Mouse (Mus musculus) neural tube, embryonic 14.5 days (tissue): ENCODE results near the gene Pdia5. TPM values are rescaled to one million over a fixed set of nuclear protein-coding genes. Genes with fewer than 3 reads are reported as not detected.

Experiments used
- ATAC-seq: fragments of 200-750 bp; cut with Nextera tagmentation; 2 replicates; pipeline ENCODE4 v1.8.0; 2017; ENCODE audit warnings: low read depth, mild to moderate bottlenecking, moderate TSS enrichment, moderate library complexity
- H3K27ac ChIP-seq: fragments of 300-500 bp; sonication (generic); 2 replicates; pipeline ENCODE4 v1.5.1; 2014; ENCODE audit warnings: low read depth, mild to moderate bottlenecking, control low read depth, low read length, moderate library complexity, mixed read lengths
- H3K27me3 ChIP-seq: fragments of 300-500 bp; sonication (generic); 2 replicates; pipeline ENCODE4 v1.6.1; 2014; ENCODE audit warnings: low read length; ENCODE audit not compliant: control insufficient read depth, insufficient read depth
- H3K36me3 ChIP-seq: fragments of 300-500 bp; sonication (generic); 2 replicates; pipeline ENCODE4 v1.6.1; 2014; ENCODE audit warnings: low read length, mixed read lengths; ENCODE audit not compliant: control insufficient read depth, insufficient read depth
- H3K4me1 ChIP-seq: fragments of 300-500 bp; sonication (generic); 2 replicates; pipeline ENCODE4 v1.6.1; 2014; ENCODE audit warnings: low read length; ENCODE audit not compliant: control insufficient read depth, insufficient read depth
- H3K4me2 ChIP-seq: fragments of 300-500 bp; sonication (generic); 2 replicates; pipeline ENCODE4 v1.6.1; 2014; ENCODE audit warnings: mild to moderate bottlenecking, low read depth, low read length, control low read depth
- H3K4me3 ChIP-seq: fragments of 300-500 bp; sonication (generic); 2 replicates; pipeline ENCODE4 v1.5.1; 2014; ENCODE audit warnings: low read depth, low read length, control low read depth, mixed read lengths
- H3K9ac ChIP-seq: fragments of 300-500 bp; sonication (generic); replicated peaks from 2 replicates; pipeline ENCODE4 v1.6.1; 2014; ENCODE audit warnings: low read depth, mild to moderate bottlenecking, control low read depth, low read length, mixed read lengths
- H3K9me3 ChIP-seq: fragments of 300-500 bp; sonication (generic); 2 replicates; pipeline ENCODE4 v1.6.1; 2016; ENCODE audit warnings: low read length; ENCODE audit not compliant: control insufficient read depth
- WGBS: fragments of 180-500 bp; shearing (Covaris S2); extraction: QIAGEN DNeasy Blood & Tissue Kit; methylation state at CpG from one replicate; pipeline ENCODE4 v1.1.7; 2014; 5-methylcytosine and 5-hydroxymethylcytosine counted together
- polyA plus RNA-seq: library from polyadenylated mRNA; unstranded; fragments of >200 nt; fragmentation: Nextera tagmentation; extraction: Ambion mirVana; gene quantifications from 2 replicates; pipeline ENCODE4 v1.2.1, GENCODE M21; 2014

The Pdia5 gene
- polyA plus RNA-seq, 1 experiment from 2014 or later, result 3.2 TPM

DNA sequence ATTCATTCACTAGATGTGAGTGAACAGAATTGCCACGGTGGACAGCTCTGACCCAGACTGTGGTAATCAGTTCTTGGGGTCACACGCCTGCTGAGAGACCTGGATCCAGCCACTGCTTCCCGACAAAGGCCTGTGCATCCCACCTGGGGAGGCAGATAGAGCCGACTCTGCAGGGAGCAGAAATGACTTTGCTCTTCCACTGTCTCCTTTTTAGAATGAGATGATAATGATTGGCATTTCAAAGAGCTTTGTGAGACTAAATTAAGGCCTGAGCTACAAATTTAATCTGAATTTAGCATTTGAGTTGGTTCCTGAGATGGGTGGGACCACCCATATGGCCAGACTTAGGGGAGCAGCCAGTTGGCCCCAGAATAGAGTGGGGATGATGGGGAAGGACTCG, 85.8 kb downstream of the Pdia5 start:
- Histone ChIP-seq H3K27ac (no peak overlapping the region), H3K4me2 (no peak overlapping the region), H3K4me3 (no peak overlapping the region), H3K36me3 (no peaks in the 10 kb centered on the region), H3K27me3 (no peaks in the 10 kb centered on the region), H3K4me1 (peaks cover 3% of the 10 kb centered on the region; the same call in 1 of the 2 replicates), H3K9ac (no peak overlapping the region), H3K9me3 (no peaks in the 10 kb centered on the region)
- WGBS, result 65% methylated on average over 5 of the region's 5 CpGs
- ATAC-seq, result no peak

DNA sequence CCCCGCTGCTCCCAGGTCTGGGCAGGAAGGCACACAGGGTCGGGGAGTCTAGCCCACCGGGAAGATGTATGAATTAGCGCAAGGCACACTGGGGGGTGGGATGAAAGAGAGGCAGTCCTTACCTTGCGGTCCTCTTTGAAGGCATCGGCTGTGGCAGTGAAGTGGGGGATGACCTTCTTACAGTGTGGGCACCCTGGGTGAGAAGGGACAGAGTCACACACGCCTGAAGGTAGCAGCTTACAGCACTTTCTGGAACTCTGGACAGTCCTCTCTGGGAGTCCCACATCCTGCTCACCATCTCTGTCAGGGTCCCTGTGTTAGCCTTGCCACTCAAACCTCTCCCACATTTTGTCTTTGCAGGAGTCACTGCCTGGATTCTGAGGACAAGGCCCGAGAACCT, 86.8 kb downstream of the Pdia5 start:
- Histone ChIP-seq H3K4me3 (no peak overlapping the region), H3K27ac (no peak overlapping the region), H3K36me3 (no peaks in the 10 kb centered on the region), H3K4me1 (peaks cover 3% of the 10 kb centered on the region; the same call in 1 of the 2 replicates), H3K9me3 (no peaks in the 10 kb centered on the region), H3K27me3 (no peaks in the 10 kb centered on the region), H3K4me2 (no peak overlapping the region), H3K9ac (no peak overlapping the region)
- 88% methylated on average over 8 of the region's 8 CpGs for WGBS
- ATAC-seq, result no peak

DNA sequence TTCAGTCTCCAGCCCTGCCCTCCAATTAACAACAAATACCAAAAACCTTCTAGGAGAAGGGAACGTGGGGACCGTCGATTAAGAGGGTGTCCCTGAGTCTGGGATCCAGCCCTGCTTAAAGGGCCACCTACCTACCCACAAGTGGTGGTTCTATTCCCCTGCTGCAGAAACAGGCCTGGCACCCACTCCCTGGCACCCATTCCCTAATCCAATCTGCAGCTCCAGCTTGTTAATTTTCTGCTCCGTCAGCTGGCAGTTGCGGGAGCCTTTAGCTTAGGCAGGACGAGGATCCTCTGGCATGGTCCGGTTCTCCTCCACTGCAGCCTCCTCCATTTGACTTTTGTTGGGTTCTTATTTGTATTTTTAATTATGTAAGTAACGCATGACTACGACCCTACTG, 87.3 kb downstream of the Pdia5 start:
- Histone ChIP-seq H3K4me3 (no peak overlapping the region), H3K36me3 (no peaks in the 10 kb centered on the region), H3K4me2 (no peak overlapping the region), H3K9ac (no peak overlapping the region), H3K27ac (no peak overlapping the region), H3K4me1 (peaks cover 3% of the 10 kb centered on the region; the same call in 1 of the 2 replicates), H3K27me3 (no peaks in the 10 kb centered on the region), H3K9me3 (no peaks in the 10 kb centered on the region)
- WGBS, result 80% methylated on average over 9 of the region's 9 CpGs
- no peak for ATAC-seq

DNA sequence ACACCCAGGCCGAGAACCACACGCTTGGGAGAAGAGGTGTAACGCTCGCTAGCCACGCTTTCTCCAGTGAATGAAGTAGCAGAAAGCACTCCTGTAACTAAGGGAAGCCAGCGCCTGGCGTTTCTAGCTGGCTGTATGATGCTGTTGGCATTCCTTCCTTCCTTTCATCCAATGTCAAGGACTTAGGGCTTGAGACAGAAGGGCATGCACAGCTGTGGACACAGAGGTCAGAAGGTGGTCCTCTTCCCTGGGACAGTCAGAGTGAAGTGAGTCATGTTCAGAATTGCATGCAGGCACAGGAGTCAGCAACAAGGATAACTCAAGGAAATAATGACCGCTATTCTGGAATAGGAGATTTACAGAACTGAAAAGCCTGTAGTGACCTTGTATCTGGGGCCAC, 97.9 kb downstream of the Pdia5 start:
- Histone ChIP-seq H3K4me3 (no peak overlapping the region), H3K27me3 (no peaks in the 10 kb centered on the region), H3K27ac (no peak overlapping the region), H3K36me3 (no peaks in the 10 kb centered on the region), H3K9me3 (no peaks in the 10 kb centered on the region), H3K9ac (no peak overlapping the region), H3K4me1 (no peaks in the 10 kb centered on the region), H3K4me2 (no peak overlapping the region)
- ATAC-seq, result no peak
- 86% methylated on average over 8 of the region's 8 CpGs for WGBS

DNA sequence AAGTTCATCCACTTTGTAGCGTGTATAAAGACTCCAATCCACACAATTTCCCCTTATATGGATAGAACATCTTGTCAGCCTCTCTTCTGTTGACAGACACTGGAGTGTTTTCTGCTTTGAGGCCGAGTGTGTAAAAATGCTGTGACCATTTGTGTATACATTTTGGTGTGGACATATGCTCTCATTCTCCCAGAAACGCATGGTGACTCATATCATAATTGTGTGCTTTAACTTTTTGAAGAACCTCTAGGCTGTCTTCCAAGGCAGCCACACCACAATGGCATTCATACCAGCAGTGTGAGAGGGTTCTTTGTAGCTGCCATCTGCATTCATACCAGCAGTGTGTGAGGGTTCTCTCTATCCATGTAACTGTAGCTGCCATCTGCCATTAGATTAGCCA, 105.0 kb downstream of the Pdia5 start:
- H3K36me3 ChIP-seq, result no peaks in the 10 kb centered on the region
- no peak overlapping the region for H3K4me3 ChIP-seq
- WGBS, result 90% methylated on average over 3 of the region's 3 CpGs
- no peak overlapping the region for H3K9ac ChIP-seq
- no peak overlapping the region for H3K27ac ChIP-seq
- no peaks in the 10 kb centered on the region for H3K9me3 ChIP-seq
- no peaks in the 10 kb centered on the region for H3K27me3 ChIP-seq
- no peaks in the 10 kb centered on the region for H3K4me1 ChIP-seq
- no peak for ATAC-seq
- H3K4me2 ChIP-seq, result no peak overlapping the region

DNA sequence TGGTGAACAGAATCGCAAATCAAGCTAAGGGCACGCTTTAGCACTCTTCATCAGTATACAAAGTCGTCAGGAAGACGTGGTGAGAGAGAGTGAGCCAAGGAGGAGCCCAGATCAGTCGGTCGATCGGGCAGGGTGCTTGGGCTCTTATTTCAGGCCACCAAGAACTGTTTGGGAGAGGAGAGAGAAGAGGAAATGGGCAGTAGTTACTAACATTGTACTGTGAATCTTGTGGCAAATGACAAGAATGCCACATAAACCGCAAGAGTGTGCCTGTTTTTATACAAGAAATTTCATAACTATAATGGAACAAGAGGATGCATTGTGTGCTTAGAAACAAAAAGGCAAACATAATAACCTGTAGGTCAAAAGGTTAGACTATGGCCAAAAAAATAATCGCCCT, 110.6 kb downstream of the Pdia5 start:
- no peaks in the 10 kb centered on the region for H3K36me3 ChIP-seq
- H3K4me1 ChIP-seq, result no peaks in the 10 kb centered on the region
- 81% methylated on average over 9 of the region's 9 CpGs for WGBS
- H3K27me3 ChIP-seq, result no peaks in the 10 kb centered on the region
- no peak overlapping the region for H3K27ac ChIP-seq
- no peak overlapping the region for H3K9ac ChIP-seq
- no peak for ATAC-seq
- no peak overlapping the region for H3K4me2 ChIP-seq
- no peaks in the 10 kb centered on the region for H3K9me3 ChIP-seq
- H3K4me3 ChIP-seq, result no peak overlapping the region

DNA sequence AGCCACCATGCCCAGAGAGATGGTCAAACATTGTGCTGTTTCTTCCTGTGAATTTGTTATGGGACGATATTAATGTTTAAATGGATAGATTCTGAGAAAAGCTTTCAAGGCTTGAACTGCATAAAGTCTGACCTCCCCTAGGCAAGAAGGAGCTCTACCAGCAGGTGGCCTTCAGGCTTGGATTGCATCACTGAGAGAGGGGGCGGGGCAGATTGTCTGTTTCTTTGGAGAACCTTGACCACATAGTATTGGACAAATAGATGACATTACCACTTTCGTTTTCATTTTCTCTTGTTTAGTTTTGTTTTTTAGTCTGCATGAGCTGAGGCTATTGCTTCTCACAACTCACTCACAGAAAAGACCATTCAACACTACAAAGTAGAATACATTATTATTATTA, 111.3 kb downstream of the Pdia5 start:
- WGBS, result 89% methylated on average over 3 of the region's 3 CpGs
- ATAC-seq, result no peak
- Histone ChIP-seq H3K27ac (no peak overlapping the region), H3K27me3 (no peaks in the 10 kb centered on the region), H3K4me2 (no peak overlapping the region), H3K9me3 (no peaks in the 10 kb centered on the region), H3K36me3 (no peaks in the 10 kb centered on the region), H3K9ac (no peak overlapping the region), H3K4me3 (no peak overlapping the region), H3K4me1 (no peaks in the 10 kb centered on the region)

DNA sequence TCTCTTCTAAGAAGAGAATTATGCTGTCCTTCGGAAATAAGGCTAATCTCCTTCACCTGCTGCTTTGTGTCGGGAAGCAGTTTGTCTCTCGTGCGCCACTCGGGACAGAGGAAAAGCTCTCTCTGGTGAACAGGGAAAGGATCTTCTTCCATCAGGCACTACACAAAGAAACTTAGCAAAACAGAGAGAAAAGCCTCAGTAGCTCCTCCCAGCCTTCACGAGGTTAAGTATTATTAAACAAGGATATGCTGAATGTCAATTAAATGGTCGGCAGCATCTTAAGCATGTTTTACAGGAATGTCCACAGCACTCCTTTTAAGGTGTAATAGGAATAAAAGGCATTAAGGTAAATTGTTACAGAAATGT, 126.6 kb downstream of the Pdia5 start:
- Histone ChIP-seq H3K36me3 (no peaks in the 10 kb centered on the region), H3K9me3 (no peaks in the 10 kb centered on the region), H3K9ac (peak overlapping the region; percentile 85; the same call in 1 of the 2 replicates), H3K27me3 (no peaks in the 10 kb centered on the region), H3K4me3 (peak overlapping the region; percentile 97), H3K4me2 (peak overlapping the region; percentile 93), H3K27ac (peak overlapping the region; percentile 73), H3K4me1 (no peaks in the 10 kb centered on the region)
- peak; percentile 58; the same call in 1 of the 2 replicates for ATAC-seq
- under 1% methylated on average over 7 of the region's 7 CpGs for WGBS

DNA sequence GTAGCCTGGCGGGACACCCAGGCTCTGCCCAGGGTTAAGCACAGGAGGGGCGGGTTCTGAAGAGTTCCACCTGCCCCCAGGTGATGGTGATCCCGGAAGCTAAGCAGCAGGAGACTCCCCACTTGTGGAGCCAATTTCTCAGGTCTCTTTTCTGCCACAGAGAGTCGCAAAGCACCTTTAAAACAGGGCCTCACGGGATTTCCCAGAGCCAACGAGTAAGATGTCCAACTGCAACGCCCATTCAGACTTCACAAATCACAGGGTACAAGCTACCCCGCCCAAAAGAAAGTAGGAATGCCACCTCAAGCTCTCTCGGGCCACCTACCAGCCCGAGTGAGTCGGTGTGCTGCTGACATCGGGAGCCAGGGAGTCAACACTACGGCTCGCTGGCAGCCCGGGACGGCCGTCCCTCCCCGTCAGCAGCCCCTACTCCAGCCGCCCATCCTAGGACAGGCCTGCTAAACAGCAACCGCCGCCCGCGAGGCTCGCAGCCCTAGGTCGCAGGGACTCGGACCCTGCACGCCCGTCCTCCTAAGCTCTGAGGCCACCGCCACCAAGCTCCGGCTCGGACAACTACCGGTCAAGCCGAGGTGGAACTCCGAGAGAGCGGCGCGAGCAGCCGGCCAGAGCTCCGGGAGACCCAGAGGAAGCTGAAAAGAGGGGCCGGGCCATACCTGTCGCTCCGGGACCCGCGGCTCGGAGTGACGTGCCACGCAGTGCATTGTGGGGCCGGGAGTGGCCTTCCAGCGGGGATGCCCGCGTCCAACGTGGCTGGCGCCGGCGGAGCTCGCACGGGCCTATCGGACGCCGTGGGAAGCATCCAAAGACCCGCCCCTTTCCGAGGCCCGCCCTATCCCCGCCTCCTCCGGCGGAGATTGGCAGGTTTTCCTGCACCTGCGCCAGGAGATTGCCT, 127.3 kb downstream of the Pdia5 start, which contains the start of gene Sec22a:
Gene Sec22a, minus strand, starts transcription at position 769 of the 913 bp plus-strand sequence.
- Histone ChIP-seq H3K4me1 (no peaks in the 10 kb centered on the region), H3K9ac (peak within 1 kb of the TSS; percentile 85), H3K36me3 (no peaks in the 10 kb centered on the region), H3K4me2 (peak within 1 kb of the TSS; percentile 93), H3K27ac (peak within 1 kb of the TSS; percentile 78), H3K27me3 (no peaks in the 10 kb centered on the region), H3K4me3 (peak within 1 kb of the TSS; percentile 97), H3K9me3 (no peaks in the 10 kb centered on the region)
- WGBS, result under 1% methylated on average over 65 of the region's 67 CpGs
- peak; percentile 100 for ATAC-seq
